Mouse (Mus musculus): ENCODE data around the gene Tmem9b.

The Tmem9b gene

DNA sequence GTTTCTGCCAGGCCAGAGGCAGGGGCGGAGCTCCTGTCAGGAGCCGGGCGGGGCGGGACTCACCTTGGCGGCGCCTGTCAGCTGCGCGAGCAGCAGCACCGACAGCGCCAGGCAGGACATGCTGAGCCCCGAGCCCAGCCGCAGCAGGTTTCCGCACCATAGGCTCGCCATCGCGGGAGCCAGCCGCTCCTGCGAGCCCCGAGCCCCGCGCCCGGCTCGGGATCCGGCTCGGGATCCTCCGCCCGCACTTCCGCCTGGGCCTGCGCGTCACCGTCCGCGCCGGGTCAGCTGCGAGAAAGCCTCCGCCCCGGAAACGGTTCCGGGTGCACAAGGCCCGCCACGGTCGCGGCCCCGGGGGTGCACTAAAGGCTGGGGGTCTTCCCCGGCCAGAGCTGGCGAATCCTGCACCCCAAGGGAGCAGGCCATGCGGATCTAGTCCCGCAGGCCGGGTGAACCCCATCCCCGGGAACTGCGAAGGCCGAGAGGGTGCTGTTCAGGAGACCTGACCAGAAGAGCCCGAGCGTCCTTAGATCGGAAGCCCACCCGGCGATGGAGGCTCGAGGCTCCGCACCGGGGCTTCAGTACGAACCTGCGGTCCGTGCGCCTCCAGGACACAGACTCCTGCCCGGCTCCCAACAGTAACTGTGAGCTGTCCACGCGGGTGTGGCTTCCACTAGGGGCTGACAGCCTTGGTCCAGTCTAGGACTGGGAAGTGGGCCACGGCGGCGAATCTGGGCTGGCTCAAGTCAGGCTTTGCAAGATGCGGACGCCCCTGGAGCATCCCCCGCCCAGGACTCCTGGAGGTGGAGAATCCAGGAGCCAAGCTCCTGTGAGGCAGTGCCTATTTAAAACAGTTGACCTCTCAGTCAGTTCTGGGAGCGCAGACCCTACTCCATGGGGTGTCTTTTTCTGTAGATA lies at the start of gene Tmem9b:
Tmem9b (minus strand) TSS at position 868 of the 918 bp plus-strand sequence.
- DNase-seq (ENCODE audit: low read depth, low spot score) = peak; percentile 57

DNA sequence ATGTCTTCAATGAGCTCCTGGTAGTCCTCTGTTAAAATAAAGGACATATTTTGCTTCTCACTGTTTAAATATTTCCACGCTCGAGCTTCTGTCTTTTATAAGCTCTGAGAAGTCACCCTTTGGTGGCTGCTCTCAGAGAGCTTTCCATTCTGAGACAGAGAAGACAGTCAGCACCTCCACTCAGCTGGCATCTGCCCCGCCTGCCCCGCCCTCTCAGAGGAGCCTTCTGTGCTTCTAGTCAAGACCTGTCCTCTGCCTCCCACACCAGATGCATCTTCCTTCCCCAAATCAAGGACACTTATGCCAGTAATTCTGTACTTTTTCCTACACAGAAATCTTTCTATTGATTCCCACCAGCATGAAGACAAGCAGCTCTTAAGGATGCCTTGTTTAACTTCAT lies 48.0 kb upstream of the Tmem9b start:
- no peak for DNase-seq (ENCODE audit: low read depth, low spot score)

DNA sequence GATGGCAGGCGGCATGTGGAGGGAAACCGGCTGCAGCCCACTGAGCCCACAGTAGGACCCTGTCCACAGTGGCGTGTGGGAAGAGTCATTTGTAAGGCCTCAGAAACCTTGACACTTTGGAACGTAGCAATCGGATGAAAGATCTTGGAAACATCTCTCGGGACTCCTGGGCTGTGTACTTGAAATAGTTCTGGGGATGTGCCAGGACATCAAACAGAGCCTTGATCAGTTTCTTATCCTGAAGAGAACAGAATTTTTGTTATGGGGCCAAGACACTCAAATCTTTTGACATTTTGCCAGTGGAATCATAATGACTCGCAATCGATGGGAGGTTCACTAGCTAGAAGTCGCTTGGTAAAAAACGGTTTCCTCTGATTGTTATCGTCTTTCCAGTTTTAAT lies 46.5 kb upstream of the Tmem9b start:
- no peak for DNase-seq (ENCODE audit: low read depth, low spot score)

DNA sequence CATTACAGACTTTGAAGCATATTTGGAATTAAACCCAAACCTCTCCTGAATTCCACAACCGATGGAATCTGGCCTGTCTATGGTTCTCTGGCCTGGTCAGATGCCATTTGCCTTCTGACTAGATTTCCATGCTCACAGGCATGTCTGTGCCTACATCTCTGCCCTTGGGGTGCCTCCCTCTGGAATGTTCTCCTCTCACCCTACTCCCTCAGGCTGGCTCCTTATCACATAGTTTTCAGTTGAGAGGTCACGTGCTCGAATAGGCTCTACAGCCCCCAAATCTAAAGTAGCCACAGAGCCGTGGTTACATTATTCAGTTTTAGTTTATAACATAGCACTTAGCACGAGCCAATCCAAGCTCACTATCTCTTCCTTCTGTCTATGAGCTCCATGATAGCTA lies 42.9 kb upstream of the Tmem9b start:
- no peak for DNase-seq (ENCODE audit: low read depth, low spot score)

DNA sequence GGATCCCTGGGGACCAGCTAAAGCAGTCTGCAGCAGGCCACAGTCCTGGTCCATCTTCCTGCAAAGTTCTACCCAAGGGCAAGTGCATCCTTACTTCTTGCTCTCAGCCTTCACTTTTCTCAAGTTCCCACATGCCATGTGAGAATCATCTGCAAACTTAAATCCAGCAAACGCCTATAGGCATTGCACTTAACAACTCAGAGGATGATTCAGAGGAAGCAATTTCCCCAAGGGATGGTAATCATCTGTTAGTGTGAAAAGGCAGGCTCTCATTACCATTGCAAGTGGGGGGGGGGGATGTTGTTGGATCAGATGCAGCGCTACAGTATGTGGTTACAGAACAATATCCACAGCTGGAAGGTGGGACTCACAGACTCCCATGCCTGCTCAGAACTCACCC lies 41.9 kb upstream of the Tmem9b start:
- DNase-seq (ENCODE audit: low read depth, low spot score) = no peak

DNA sequence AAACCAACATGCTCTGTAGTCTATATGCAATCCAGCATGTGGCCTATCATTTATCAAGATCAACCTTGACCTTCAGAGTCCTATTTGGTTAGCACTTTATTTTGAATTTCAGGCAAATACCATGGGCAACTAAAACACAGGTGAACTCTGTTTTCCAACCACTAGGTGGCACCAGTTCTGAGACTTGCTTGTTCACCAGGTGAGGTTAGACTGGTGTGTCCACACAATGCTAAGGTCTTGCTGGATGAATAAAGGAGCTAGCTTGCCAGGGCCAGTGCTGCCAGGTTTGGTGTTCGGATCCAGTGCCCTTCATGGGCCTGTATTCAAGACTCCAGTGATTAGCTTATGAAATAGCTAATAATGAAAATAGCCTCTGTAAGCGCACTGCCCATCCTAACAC lies 40.1 kb upstream of the Tmem9b start:
- DNase-seq (ENCODE audit: low read depth, low spot score) = peak; percentile 75

DNA sequence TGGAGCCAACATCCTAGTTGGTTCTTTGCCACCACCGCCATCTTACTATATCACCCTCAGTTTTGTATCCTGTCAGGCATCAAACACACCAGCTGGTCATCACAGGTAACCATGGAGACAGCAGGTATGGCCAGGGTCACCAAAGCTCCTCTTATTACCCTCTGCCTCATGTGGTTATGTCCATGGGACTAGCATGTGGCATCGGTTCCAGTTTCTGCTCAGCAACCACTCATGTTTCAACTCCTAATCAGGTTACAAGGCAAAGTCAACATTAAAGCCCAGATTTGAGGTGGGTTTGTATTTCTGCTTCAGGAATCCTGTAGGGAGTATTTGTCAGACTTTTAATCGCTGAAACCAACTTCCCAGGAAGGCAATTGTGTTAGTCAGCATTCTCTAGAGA lies 38.1 kb upstream of the Tmem9b start:
- DNase-seq (ENCODE audit: low read depth, low spot score) = no peak

DNA sequence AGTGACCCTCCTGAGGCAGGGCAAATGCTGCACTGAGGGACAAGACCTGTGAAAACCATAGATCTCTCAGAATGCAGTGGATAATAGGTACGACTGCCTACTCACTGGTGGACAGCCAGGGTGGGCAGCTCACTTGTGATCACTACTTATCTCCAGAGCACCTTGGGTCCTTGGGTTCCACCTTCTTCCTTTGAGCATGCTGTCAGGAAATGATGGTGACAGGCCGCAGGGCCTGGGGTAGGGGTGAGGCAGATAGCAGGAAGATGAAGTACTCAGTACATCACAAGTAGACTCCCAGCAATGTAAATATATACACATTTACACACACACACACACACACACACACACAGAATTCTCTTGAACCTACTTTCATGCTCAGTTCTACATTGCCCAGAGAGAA lies 35.2 kb upstream of the Tmem9b start:
- DNase-seq (ENCODE audit: low read depth, low spot score) = no peak

DNA sequence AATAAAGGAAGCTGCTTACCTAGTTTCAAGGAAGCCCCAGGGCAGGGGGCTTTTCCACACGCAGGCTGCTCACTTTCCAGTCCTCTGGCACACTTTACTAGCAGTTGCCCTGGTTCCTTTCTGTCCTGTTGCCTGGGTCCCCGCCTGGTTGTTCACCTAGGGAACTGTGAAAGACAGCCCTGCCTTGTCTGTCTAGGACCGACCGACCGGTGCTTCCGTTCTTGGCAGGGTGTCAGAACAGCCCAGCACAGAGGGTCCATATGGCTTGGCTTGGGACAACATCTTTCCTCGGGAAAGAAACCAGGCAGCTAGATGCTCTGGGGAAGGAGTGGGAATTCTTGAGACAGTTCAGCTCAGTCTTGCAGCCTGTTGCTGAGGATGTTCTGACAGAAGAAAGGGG lies 30.6 kb upstream of the Tmem9b start:
- DNase-seq (ENCODE audit: low read depth, low spot score) = no peak

DNA sequence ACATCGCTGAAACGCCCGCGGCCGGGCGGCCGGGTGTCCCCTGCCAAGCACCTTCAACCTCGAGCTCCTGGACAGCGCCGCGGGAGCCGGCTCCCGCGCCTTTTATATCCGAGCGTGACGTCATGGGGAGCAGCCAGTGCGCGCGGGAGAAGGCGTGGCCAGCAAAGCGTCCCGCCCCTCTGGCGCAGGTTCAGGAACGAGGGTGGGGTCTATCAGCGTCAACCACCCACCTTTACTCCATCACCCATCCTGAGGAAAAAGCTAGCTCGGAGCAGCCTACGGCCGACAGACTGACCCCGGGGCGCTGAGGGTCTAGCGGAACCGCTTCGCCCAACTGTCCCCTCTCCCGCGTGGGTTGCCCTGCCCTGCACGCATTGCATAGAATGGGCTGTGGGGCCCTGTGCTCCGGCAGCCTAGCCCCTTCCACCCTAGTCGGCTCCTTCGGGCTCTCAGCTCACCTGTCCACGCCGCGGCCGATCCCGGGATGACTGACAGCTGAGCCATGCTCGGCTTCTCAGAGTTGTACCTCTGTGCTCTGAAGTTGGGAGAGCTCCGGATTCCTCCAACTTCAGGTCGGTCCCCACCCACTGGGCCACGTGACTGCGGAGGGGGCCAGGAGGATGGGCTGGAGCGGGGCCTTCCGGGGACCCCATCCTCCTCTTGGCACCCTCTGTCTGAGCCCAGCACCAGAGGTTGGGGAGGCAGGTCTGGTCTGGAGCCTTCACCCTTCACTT lies 29.0 kb upstream of the Tmem9b start, which contains the start of gene Nrip3:
Nrip3 (minus strand) TSS at position 556 of the 734 bp plus-strand sequence.
- DNase-seq (ENCODE audit: low read depth, low spot score) = peak; percentile 68

DNA sequence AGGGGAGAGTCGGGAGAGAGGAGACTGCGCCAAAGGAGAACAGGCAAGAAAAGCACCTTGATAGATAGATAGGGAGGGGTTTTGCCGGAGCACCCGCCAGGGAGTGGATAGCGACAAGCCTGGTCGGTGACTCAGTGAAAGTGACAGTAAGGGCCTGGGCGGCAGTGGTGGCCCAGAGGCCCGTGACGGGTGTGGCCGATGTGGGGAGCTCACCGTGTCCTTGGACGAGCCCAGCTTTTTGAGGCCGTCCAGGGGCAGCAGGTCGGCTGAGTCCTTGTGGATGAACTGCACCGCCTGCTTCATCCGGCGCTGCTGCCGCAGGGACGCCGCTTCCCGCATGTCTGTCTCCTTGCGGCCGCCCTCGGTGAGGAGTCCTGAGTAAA lies 28.4 kb upstream of the Tmem9b start:
- DNase-seq (ENCODE audit: low read depth, low spot score) = no peak

DNA sequence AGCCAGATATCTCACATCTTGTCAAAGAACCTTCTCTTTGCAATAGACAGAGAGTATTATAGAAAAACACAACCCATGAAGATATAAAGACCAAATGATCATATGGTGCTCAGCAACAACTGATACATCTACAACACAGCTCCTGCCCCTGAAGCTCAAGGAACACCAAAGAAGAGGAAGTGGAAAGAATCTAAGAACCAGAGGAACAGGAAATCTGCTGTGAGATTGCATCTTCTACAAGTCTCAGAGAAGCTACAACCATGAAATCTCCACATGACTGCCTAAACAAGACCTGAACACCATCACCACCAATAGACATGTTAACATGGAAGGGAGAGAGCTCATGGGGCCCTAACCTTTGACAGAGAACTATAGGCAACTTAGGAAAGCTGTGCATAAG lies 19.6 kb upstream of the Tmem9b start:
- DNase-seq (ENCODE audit: low read depth, low spot score) = no peak

DNA sequence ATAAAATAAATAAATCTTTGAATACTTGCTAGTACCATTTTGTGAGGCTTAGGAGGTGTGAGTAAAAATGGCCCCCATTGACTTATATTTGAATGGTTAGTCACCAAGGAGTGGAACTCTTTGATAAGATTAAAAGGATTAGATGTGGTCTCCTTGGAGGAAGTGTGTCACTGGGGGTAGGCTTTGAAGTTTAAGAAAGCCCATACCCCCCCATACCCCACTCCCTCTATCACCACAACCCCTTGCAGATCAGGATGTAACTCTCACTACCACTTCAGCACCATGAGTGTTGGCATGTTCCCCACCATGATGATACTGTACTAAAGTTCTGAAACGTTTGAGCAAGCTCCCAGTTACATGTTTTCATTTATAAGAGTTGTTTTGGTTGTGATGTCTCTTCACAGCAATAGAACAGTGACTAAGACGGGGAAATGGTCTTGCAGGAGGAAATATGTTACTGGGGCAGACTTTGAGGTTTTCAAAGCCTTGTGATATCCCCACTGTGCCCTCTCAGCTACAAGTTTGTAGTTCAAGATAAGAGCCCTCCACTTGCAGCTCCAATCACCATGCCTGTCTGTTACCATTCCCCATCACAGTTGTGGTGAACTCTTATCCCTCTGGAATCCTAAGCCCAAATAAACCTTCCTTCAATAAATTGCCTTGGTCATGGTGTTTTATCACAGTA lies 16.2 kb upstream of the Tmem9b start:
- no peak for DNase-seq (ENCODE audit: low read depth, low spot score)

DNA sequence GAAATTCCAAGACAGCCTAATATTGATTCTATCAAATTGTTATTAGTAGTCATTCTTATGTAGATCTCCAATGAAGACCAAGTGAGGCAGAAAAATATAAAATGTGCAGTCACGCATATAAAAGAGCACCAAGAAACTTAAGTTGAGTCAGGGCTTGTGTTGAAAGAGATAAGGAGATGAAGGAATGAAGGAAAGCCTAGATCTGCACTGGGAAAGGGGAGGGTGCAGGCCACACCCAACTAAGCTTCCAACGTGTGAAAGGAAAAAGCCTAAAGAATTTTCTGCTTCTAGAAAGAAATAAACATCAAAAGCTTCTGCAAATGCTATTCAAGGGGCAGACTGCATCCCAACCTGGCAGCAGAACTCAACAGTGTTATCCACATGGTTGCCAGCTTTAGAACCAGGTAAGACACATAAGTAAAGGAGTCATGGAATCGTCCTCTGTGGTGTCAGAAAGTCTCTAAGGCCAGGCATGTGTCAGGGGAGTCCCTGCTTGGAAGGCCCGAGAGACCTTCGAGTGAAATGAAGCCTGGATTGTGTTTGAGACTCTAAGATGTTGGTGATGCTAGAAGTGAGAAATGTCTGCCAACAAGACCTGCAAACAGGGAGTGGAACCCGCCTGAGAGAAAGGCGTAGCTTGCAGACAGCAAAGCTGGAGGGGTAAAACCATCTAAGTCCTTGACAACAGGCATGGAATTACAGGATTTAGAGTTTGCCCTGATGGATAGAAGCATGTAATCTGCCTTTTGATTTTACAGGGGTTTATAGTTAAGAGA lies 15.1 kb upstream of the Tmem9b start:
- no peak for DNase-seq (ENCODE audit: low read depth, low spot score)

DNA sequence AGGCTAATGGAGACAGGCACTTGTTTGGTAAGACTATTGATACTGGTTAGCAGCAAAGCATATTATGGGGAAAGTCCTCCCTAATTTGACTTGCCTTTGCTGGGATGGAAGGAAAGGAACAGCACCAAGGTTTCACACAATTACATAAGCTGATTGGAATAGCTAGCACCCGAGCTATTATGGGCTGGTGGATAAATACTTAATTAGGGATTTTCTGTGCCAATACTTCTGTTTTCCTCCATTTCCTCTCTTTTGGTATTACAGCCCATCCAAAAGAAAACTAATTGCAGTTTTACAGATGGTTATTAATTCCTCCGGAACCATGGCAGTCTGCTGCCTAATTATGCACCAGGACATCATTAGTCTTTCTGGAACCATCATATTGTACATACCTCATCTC lies 11.3 kb upstream of the Tmem9b start:
- DNase-seq (ENCODE audit: low read depth, low spot score) = no peak

DNA sequence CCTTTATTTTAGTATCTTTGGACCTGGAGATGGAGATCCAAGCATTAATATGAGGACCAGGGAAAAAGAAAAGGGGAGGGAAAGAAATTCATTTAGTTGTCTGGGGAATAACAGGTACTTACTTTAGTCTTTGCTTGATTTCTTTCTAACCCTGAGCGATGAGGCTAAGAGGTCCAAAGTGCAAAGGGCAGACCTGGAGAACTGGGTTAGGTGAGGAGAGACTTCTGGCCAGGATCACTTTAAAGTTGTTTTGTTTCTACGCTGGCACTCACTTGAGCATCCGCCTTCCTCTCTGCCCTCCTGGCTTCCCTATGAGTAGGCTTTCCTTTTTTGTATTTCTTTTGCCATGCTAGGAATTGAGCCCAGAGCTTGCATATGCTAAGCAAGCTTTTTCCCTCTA lies 3.6 kb upstream of the Tmem9b start:
- DNase-seq (ENCODE audit: low read depth, low spot score) = no peak

DNA sequence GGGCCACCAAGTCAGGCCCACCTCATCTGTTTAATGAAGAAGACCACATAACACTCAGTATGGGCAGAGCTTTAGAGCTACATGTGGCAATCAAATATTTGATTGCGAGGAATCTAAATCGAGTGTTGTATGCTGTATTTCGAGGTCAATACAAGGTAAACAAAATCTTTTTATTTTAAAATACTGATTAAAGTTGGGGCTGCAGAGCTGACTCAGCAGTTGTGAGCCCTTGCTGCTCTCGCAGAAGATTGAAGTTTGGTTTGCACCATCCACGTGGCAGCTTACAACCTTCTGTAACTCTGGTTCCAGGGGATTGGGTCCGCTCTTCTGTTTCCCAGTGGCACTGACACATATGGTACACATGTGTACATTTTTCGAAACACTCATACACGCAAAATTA lies 1.4 kb upstream of the Tmem9b start:
- DNase-seq (ENCODE audit: low read depth, low spot score) = no peak

DNA sequence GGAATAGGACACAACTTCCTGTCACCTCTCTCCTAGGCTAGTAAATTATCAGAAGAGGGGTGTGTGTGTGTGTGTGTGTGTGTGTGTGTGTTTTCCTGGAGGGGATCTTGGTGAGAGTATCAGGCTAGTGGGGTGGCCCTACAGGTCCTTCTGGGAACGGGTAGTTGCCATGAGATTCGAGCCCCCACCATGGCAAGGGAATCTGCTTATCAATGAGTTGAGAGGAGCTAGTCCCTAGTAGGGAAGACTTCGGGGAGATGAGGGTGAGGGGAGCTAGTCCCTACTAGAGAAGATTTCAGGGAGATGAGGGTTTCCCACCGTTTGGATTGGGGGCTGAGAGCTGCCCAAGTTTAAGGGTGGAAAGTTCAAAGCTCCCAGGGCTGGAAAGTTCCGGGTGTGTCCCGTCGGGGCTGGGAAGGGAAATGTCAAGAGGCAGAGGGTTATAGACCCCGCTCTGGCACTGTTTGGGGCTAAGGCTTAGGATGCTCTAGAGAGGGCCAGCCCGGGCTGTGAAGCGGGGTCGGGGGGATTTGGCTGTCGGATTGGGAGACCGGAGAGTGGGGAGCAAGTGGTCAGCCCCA lies 1.2 kb downstream of the Tmem9b start:
- DNase-seq (ENCODE audit: low read depth, low spot score) = no peak

DNA sequence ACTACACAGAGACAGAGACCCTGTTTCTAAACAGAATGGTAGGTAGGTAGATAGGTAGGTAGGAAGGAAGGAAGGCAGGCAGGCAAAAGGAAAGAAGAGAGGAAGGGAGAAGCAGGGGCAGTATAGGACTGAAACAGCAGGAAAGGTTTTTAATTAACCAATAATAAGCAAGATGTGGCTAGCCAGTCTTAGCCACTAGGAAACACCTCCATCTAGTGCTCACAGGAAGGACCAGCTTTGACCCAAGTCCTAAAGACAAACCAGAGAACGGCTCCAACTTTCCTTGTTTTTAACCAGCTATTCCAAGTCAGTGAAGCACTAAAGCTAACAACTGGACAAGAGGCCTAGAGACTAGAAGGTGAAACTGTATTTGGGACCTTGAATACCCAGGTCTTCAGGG lies 4.9 kb downstream of the Tmem9b start:
- no peak for DNase-seq (ENCODE audit: low read depth, low spot score)

DNA sequence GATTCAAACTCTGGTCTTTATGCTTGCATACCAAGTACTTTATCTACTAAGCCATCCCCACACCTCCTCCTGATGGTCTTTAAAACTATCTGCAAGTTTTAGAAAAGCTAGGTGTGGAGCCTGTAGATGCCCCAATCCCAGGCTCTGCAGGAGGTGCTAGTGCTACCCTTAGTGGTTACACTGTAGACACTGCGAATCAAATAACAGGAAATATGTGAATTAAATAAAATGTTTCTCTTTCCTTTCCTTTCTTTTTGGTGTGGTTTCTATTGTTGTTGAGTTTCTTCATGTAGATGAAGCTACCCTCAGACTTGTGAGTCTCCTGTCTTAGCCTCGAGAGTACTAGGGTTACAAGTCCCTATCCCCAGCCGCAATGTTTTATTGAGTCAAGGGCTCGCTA lies 11.0 kb downstream of the Tmem9b start:
- no peak for DNase-seq (ENCODE audit: low read depth, low spot score)

DNA sequence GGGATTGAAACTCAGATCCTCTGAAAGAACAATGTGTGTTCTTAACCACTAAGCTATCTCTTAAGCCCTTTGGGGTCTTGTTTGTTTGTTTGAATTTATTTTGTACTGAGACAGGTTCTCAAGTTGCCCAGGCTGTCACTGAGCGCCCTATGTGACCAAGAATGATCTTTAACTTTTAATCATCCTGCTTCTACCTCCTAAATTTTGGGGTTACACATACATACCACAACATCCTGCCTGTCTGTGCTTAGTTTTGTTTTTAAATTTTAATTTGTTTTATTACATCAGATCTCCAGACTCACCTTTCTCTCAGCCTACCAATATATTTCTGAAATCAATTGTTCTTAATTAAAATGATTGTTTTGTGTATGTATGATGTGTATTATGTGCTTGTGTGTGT lies 11.6 kb downstream of the Tmem9b start:
- no peak for DNase-seq (ENCODE audit: low read depth, low spot score)

Measured in forelimb bud, embryonic 11.5 days (tissue).